Mouse (Mus musculus) cerebellum, adult 2 months (tissue): ENCODE data around the gene Ttc39b. TPM values are rescaled to one million over a fixed set of nuclear protein-coding genes. Genes with fewer than 3 reads are reported as not detected.

Source experiments
- DNase-seq, 2 experiments: peaks; one replicate each; pipeline ENCODE4 v3.0.0; 2021
- H3K27ac ChIP-seq: fragments of 200-500 bp; 2 replicates; pipeline ENCODE4 v1.5.1; 2012; ENCODE audit warnings: low read length, control low read depth, inconsistent platforms; ENCODE audit not compliant: insufficient read depth
- H3K27me3 ChIP-seq: fragments of 200-500 bp; 2 replicates; pipeline ENCODE4 v1.6.1; 2012; ENCODE audit warnings: inconsistent platforms, mild to moderate bottlenecking, low read length, moderate library complexity; ENCODE audit not compliant: control insufficient read depth, insufficient read depth
- H3K4me1 ChIP-seq: fragments of 200-500 bp; 2 replicates; pipeline ENCODE4 v1.6.1; 2011; ENCODE audit warnings: low read length; ENCODE audit not compliant: control insufficient read depth, insufficient read depth
- H3K4me3 ChIP-seq: fragments of 200-500 bp; replicated peaks from 2 replicates; pipeline ENCODE3; 2011; ENCODE audit warnings: mild to moderate bottlenecking, low read depth, low read length, control low read depth; ENCODE audit not compliant: insufficient read depth
- CTCF ChIP-seq: fragments of 200-500 bp; IDR thresholded peaks from 2 replicates; pipeline ENCODE4 v1.5.1; 2011; ENCODE audit warnings: low read depth, mild to moderate bottlenecking, control low read depth, low read length, moderate library complexity, borderline replicate concordance; ENCODE audit not compliant: insufficient read depth
- POLR2A ChIP-seq: fragments of 200-500 bp; IDR thresholded peaks from 2 replicates; pipeline ENCODE4 v1.6.1; 2011; ENCODE audit warnings: low read length, control low read depth, borderline replicate concordance; ENCODE audit not compliant: insufficient read depth
- WGBS: fragments of 180-500 bp; shearing (Covaris S2); methylation state at CpG from one replicate; pipeline ENCODE4 v1.1.7; 2018; 5-methylcytosine and 5-hydroxymethylcytosine counted together
- polyA plus RNA-seq: library from polyadenylated mRNA; depleted of rRNA; stranded (reverse); fragments of >200 nt; gene quantifications from 2 replicates; pipeline ENCODE4 v1.2.3, GENCODE M21; 2012

Ttc39b gene
- polyA plus RNA-seq, 1 experiment = 24.3 TPM

DNA sequence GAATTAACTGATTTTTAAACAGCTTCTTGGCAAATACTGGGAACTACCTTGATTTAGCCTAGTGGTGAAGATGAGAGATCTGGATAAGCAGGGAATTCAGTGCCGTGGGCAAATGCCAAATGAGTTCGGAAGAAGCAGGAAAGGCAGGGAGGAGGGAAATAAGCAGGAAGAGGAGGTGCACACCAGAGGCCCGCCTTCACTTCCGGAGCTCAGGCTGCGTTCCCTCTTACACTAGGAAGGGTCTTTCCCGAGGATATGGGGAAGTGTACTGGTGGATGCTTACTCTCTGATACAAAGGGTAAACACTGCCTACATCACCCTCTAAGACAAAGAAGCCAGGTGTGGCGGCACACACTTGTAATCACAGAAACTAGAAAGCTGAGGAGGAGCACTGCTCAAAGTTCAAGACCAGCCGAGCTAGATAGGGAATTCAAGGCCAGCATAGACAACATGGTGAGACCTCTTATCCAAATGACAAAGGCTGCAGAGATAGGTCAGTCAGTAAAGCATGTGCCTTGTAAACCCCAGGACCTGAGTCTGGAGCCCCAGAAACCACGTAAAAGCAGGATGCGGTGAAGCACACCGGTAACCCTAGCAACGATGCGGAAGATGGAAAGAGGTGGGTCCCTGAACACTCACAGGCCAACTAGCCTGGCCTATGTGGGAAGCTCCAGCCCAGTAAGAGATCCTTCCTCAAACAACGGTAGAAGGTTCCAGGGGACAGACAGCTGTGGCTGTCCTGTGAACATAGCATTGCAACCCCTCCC lies 57.9 kb downstream of the Ttc39b start:
- Histone ChIP-seq H3K4me1 (no peaks in the 10 kb centered on the region), H3K4me3 (no peak overlapping the region), H3K27me3 (no peaks in the 10 kb centered on the region), H3K27ac (no peak overlapping the region)
- WGBS = 77% methylated on average over 14 of the region's 14 CpGs
- DNase-seq = no peak
- TF ChIP-seq POLR2A = no peak
- no peak for TF ChIP-seq CTCF

DNA sequence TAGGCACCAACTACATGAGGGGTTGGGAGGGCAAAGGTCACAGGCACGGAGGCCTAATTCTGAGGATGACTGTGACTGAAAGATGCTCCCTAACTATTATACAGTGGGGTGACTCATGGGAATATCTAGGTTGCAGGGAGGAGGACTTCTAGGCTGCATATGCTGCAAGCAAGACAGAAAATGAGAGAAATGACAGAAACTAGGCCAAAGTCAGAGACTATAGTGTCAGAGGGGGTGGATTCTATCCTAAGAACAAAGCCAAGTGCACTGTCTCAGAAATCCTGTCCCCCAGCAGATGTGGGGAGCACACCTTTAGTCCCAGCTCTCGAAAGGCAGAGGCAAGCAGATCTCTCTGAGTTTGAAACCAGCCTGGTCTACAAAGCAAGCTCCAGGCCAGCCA lies 59.2 kb downstream of the Ttc39b start:
- no peaks in the 10 kb centered on the region for H3K27me3 ChIP-seq
- no peak for DNase-seq
- TF ChIP-seq POLR2A (no peak), CTCF (no peak)
- H3K27ac ChIP-seq = no peak overlapping the region
- 93% methylated on average over 2 of the region's 2 CpGs for WGBS
- H3K4me1 ChIP-seq = no peaks in the 10 kb centered on the region
- H3K4me3 ChIP-seq = no peak overlapping the region

DNA sequence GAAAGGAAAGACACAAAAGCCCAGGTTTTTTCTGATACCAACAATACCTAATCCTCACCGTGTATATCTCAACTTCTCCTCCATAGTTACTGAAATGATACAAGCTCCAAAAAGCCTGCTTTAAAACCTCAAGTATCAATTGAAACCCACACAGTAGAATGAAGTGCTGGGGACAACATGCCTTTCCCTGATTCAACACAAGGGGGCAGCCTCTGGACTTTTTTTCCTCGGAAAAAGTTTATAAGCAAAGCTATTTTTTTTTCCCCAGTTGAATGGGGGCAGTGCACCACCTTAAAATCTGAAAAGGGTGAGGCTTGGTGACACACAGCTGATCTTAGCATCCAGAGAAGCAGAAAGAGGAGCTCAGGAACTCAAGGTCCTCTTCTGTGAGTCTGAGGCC lies 62.1 kb downstream of the Ttc39b start:
- Histone ChIP-seq H3K4me3 (no peak overlapping the region), H3K27me3 (no peaks in the 10 kb centered on the region), H3K27ac (no peak overlapping the region), H3K4me1 (peaks cover 7% of the 10 kb centered on the region)
- 10% methylated on average over 2 of the region's 2 CpGs for WGBS
- no peak for TF ChIP-seq POLR2A
- TF ChIP-seq CTCF = peak; percentile 13; the same call in 1 of the 2 replicates
- DNase-seq = peak in 1 of 2 experiments; percentile 48

DNA sequence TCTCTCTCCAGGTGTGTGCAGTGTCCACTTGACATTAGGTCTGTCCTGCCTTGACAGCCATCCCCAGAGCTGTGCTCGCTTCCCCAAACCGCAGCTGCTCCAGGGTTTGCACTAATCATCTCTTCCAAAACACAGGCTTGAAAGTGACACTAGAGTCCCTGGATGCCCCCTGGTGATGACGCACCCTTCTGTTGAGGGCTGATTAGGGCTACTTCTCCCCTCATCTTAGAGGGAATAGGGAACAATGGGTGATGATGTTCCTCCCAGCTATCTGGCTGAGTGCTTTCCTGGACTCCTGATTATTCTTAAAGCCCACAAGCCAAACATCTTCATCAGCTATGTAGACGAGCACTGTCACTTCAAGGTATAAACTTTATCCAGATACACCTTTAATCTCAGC lies 64.4 kb downstream of the Ttc39b start:
- DNase-seq = no peak
- no peak overlapping the region for H3K27ac ChIP-seq
- no peaks in the 10 kb centered on the region for H3K27me3 ChIP-seq
- WGBS = 88% methylated on average over 4 of the region's 4 CpGs
- TF ChIP-seq CTCF (no peak), POLR2A (no peak)
- H3K4me1 ChIP-seq = peaks cover 9% of the 10 kb centered on the region
- no peak overlapping the region for H3K4me3 ChIP-seq

DNA sequence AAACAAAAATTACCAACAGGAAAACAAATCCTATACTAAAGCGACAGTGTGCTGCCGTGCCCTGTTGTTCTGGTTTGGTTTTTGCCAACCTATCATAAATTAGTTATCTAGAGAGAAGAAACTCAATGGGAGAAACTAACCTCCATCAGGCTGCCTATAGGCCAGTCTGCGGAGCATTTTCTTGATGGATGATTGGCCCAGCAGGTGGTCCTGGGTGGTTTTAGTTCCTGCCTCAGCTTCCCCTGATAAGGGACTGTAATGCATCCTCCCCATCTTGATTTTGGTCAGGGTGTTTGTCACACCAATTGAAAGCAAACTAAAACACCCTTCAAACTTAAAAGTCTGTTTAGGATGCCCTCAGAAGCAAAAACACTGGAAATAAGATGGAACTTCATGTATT lies 65.8 kb downstream of the Ttc39b start:
- H3K27ac ChIP-seq = no peak overlapping the region
- no peaks in the 10 kb centered on the region for H3K27me3 ChIP-seq
- TF ChIP-seq CTCF (no peak), POLR2A (no peak)
- no peak for DNase-seq
- H3K4me1 ChIP-seq = peaks cover 9% of the 10 kb centered on the region
- 96% methylated on average over 3 of the region's 3 CpGs for WGBS
- no peak overlapping the region for H3K4me3 ChIP-seq

DNA sequence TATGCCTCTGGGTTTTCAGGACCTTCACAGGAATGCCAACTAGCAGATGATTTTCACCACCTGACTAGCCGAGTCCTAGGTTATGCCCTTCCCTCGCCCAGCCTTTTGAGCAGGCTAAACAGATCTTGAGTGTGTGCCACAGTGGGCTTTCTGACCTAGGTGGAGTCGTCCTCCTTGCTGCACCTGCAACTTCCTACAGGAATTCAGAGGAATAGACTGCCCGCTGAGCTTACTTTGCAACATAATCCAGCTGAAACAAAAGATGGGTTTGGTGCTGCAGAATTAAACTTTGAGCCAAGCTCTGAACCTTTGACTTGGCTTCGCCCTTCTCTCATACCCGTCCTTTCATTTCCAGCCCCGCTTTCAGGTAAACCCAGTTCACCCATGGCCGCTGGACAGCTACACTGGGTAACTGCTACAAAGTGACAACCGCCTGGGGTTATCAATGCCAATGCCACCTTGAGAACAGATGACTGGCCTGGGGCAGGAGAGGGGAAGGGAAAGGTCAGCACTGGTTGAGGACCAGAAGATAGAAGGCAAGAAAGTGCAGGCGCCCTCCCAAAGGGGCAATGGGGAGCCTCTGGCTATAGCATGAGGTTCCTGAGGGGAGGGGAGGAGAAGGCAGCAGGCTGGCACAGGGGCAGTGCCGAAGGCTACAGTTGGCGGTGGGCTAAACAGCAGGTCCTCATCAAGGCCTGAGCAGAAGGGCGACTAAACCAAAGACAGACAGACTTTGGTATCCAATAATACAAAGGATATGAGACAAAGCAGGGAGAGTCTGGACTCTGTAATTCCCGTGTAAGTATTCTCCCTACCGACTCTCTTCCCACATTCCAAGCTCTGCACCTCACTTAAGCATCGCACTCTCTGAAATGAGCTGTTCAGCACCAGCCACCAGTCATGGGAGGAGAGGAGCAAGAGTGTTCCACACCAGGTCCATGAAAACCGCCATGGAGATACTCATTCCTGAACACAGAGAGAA lies 66.5 kb downstream of the Ttc39b start:
- no peak for TF ChIP-seq POLR2A
- peaks cover 9% of the 10 kb centered on the region for H3K4me1 ChIP-seq
- H3K27me3 ChIP-seq = no peaks in the 10 kb centered on the region
- no peak for DNase-seq
- no peak overlapping the region for H3K27ac ChIP-seq
- H3K4me3 ChIP-seq = no peak overlapping the region
- WGBS = 73% methylated on average over 17 of the region's 17 CpGs

DNA sequence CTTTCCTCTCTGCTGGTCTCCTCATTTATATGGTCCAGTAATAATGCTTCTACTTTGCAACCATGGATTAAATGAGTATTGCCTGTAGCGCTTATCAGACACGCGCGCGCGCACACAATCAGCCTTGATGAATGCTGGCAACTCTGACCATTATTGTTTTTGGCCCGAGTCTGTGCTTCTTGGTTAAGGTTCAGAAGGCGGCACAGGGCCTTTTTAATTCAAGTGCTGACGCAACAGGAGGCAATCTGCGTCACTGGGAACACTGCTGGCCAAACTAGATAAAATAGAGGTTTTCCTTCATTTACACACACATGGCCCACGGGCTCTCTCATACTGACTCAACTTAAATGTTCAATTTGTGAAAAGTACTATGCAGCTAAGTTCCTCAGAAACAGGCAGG lies 67.3 kb downstream of the Ttc39b start:
- WGBS = 61% methylated on average over 11 of the region's 11 CpGs
- Histone ChIP-seq H3K4me3 (no peak overlapping the region), H3K27ac (no peak overlapping the region), H3K4me1 (peaks cover 9% of the 10 kb centered on the region), H3K27me3 (no peaks in the 10 kb centered on the region)
- DNase-seq = no peak
- TF ChIP-seq POLR2A (no peak), CTCF (no peak)
